Mouse (Mus musculus): Measurements from ENCODE around the gene Glis3.

DNA sequence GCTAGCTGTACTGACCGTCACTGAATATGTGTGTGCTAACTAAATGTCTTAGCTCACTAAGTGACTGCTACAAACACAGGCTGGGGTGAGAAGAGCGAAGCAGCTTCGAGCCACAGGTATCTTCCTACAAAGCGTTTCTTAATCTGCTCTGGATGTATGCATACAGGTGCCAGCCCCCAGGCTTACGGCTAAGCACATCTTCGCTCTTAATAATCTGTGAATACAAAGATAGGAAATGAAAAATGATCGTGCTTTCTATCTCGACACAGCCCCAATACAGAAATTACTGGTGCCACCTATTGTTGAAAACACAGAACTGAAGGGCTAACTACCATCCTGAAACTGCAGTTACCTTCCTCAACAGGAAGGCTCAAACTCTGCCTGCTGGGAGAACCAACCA, 51.5 kb downstream of the Glis3 start:
- peak; percentile 46 for TF ChIP-seq CTCF (IDR thresholded peaks at IDR 0.05; ENCODE audit: low read depth)
- TF ChIP-seq EP300 (IDR thresholded peaks at IDR 0.05; ENCODE audit: low read depth): no peak
